Mouse (Mus musculus) cortical plate, adult 2 months (tissue): ENCODE data around the gene Isg20l2.

Experiments
- CTCF ChIP-seq: fragments of 200-500 bp; IDR thresholded peaks from 2 replicates; pipeline ENCODE4 v1.5.1; 2011; ENCODE audit warnings: mild to moderate bottlenecking, control low read depth, low read length; ENCODE audit not compliant: insufficient read depth; ENCODE audit errors: extremely low read depth
- POLR2A ChIP-seq: fragments of 200-500 bp; IDR thresholded peaks from 2 replicates; pipeline ENCODE4 v1.6.1; 2011; ENCODE audit warnings: mild to moderate bottlenecking, low read length, control low read depth; ENCODE audit not compliant: insufficient read depth; ENCODE audit errors: extremely low read depth

- TF ChIP-seq POLR2A (no peak), CTCF (no peak)
Measured at GRCm38 (mm10) chr3:87891481-87891880, 38.6 kb upstream of the Isg20l2 start.
